Mouse (Mus musculus) midbrain, embryonic 11.5 days (tissue): ENCODE results near the gene Numbl. TPM values are rescaled to one million over a fixed set of nuclear protein-coding genes. Genes with fewer than 3 reads are reported as not detected.
A peak's percentile ranks its signal among the peaks of the same experiment; 100 is the strongest.

ENCODE experiments used
- ATAC-seq: fragments of 200-750 bp; cut with Nextera tagmentation; 2 replicates; pipeline ENCODE4 v1.8.0; 2017; ENCODE audit warnings: moderate TSS enrichment, moderate library complexity; ENCODE audit not compliant: low FRiP score
- DNase-seq: peaks from one replicate; pipeline ENCODE4 v3.0.0; 2015; ENCODE audit warnings: low spot score; ENCODE audit errors: missing footprints
- H3K27ac ChIP-seq: fragments of 300-500 bp; sonication (generic); 2 replicates; pipeline ENCODE4 v1.5.1; 2014; ENCODE audit warnings: low read depth, low read length
- H3K27me3 ChIP-seq: fragments of 300-500 bp; sonication (generic); 2 replicates; pipeline ENCODE4 v1.6.1; 2014; ENCODE audit warnings: mild to moderate bottlenecking, low read length, moderate library complexity, mixed read lengths; ENCODE audit not compliant: control insufficient read depth, insufficient read depth
- H3K36me3 ChIP-seq: fragments of 300-500 bp; sonication (generic); 2 replicates; pipeline ENCODE4 v1.6.1; 2014; ENCODE audit warnings: mild to moderate bottlenecking, low read length, moderate library complexity, mixed read lengths; ENCODE audit not compliant: control insufficient read depth, insufficient read depth
- H3K4me1 ChIP-seq: fragments of 300-500 bp; sonication (generic); 2 replicates; pipeline ENCODE4 v1.6.1; 2014; ENCODE audit warnings: low read length; ENCODE audit not compliant: control insufficient read depth, insufficient read depth
- H3K4me2 ChIP-seq: fragments of 300-500 bp; sonication (generic); 2 replicates; pipeline ENCODE4 v1.6.1; 2014; ENCODE audit warnings: mild to moderate bottlenecking, moderate library complexity
- H3K4me3 ChIP-seq: fragments of 300-500 bp; sonication (generic); 2 replicates; pipeline ENCODE4 v1.5.1; 2014; ENCODE audit warnings: low read depth, low read length
- H3K9ac ChIP-seq: fragments of 300-500 bp; sonication (generic); 2 replicates; pipeline ENCODE4 v1.6.1; 2014; ENCODE audit warnings: low read length
- H3K9me3 ChIP-seq: fragments of 300-500 bp; sonication (generic); 2 replicates; pipeline ENCODE4 v1.6.1; 2016; ENCODE audit warnings: low read length; ENCODE audit not compliant: control insufficient read depth
- WGBS: fragments of 180-500 bp; shearing (Covaris S2); extraction: QIAGEN DNeasy Blood & Tissue Kit; methylation state at CpG from one replicate; pipeline ENCODE4 v1.1.7; 2014; 5-methylcytosine and 5-hydroxymethylcytosine counted together
- polyA plus RNA-seq: library from polyadenylated mRNA; unstranded; fragments of >200 nt; fragmentation: Nextera tagmentation; extraction: Ambion mirVana; gene quantifications from 2 replicates; pipeline ENCODE4 v1.2.1, GENCODE M21; 2014

Numbl gene
- polyA plus RNA-seq, 1 experiment from 2014 or later, result 16.9 TPM

- peaks cover 2% of the 10 kb centered on the region for H3K36me3 ChIP-seq
- peak overlapping the region; percentile 86 for H3K4me2 ChIP-seq
- H3K9me3 ChIP-seq, result no peaks in the 10 kb centered on the region
- H3K4me3 ChIP-seq, result peak overlapping the region; percentile 86
- DNase-seq (no peak), ATAC-seq (no peak)
- H3K27me3 ChIP-seq, result no peaks in the 10 kb centered on the region
- peak overlapping the region; percentile 75 for H3K27ac ChIP-seq
- H3K9ac ChIP-seq, result peak overlapping the region; percentile 89
- H3K4me1 ChIP-seq, result peaks cover 20% of the 10 kb centered on the region; the same call in 1 of the 2 replicates
- 45% methylated on average over 5 of the region's 5 CpGs for WGBS
Measured at GRCm38 (mm10) chr7:27259771-27260170, 1.5 kb downstream of the Numbl start.

- ATAC-seq (no peak), DNase-seq (no peak)
- Histone ChIP-seq H3K4me1 (peaks cover 20% of the 10 kb centered on the region; the same call in 1 of the 2 replicates), H3K27ac (no peak overlapping the region), H3K9me3 (no peaks in the 10 kb centered on the region), H3K9ac (no peak overlapping the region), H3K4me2 (peak overlapping the region; percentile 86), H3K27me3 (no peaks in the 10 kb centered on the region), H3K36me3 (peaks cover 2% of the 10 kb centered on the region), H3K4me3 (peak overlapping the region; percentile 86; the same call in 1 of the 2 replicates)
- 87% methylated on average over 7 of the region's 7 CpGs for WGBS
Measured at GRCm38 (mm10) chr7:27260856-27261255, 2.6 kb downstream of the Numbl start.

GRCm38 (mm10) chr7:27261888-27262287 lies 3.7 kb downstream of the Numbl start:
- no peaks in the 10 kb centered on the region for H3K9me3 ChIP-seq
- no peak overlapping the region for H3K9ac ChIP-seq
- DNase-seq, result peak; percentile 19
- peaks cover 2% of the 10 kb centered on the region for H3K36me3 ChIP-seq
- no peak overlapping the region for H3K27ac ChIP-seq
- no peak overlapping the region for H3K4me2 ChIP-seq
- H3K27me3 ChIP-seq, result no peaks in the 10 kb centered on the region
- peaks cover 20% of the 10 kb centered on the region; the same call in 1 of the 2 replicates for H3K4me1 ChIP-seq
- WGBS, result 90% methylated on average over 6 of the region's 6 CpGs
- no peak overlapping the region for H3K4me3 ChIP-seq
- ATAC-seq, result no peak

GRCm38 (mm10) chr7:27264761-27265160 lies 6.5 kb downstream of the Numbl start:
- Histone ChIP-seq H3K4me1 (peaks cover 10% of the 10 kb centered on the region; the same call in 1 of the 2 replicates), H3K4me2 (no peak overlapping the region), H3K4me3 (no peak overlapping the region), H3K9me3 (no peaks in the 10 kb centered on the region), H3K36me3 (peaks cover 20% of the 10 kb centered on the region), H3K9ac (no peak overlapping the region), H3K27me3 (no peaks in the 10 kb centered on the region), H3K27ac (no peak overlapping the region)
- 92% methylated on average over 12 of the region's 12 CpGs for WGBS
- no peak for ATAC-seq
- no peak for DNase-seq

- 79% methylated on average over 20 of the region's 20 CpGs for WGBS
- Histone ChIP-seq H3K9me3 (no peaks in the 10 kb centered on the region), H3K27ac (no peak overlapping the region), H3K4me1 (no peaks in the 10 kb centered on the region), H3K9ac (no peak overlapping the region), H3K4me2 (no peak overlapping the region), H3K4me3 (no peak overlapping the region), H3K36me3 (peaks cover 26% of the 10 kb centered on the region), H3K27me3 (no peaks in the 10 kb centered on the region)
- ATAC-seq (no peak), DNase-seq (no peak)
Measured at GRCm38 (mm10) chr7:27266515-27267128, 8.4 kb downstream of the Numbl start.

- WGBS, result 92% methylated on average over 8 of the region's 8 CpGs
- Histone ChIP-seq H3K27me3 (no peaks in the 10 kb centered on the region), H3K9me3 (no peaks in the 10 kb centered on the region), H3K9ac (no peak overlapping the region), H3K4me2 (no peak overlapping the region), H3K36me3 (peaks cover 31% of the 10 kb centered on the region), H3K4me3 (no peak overlapping the region), H3K27ac (no peak overlapping the region), H3K4me1 (no peaks in the 10 kb centered on the region)
- ATAC-seq (no peak), DNase-seq (no peak)
Measured at GRCm38 (mm10) chr7:27271423-27271822, 13.2 kb downstream of the Numbl start.

- H3K27me3 ChIP-seq, result no peaks in the 10 kb centered on the region
- no peak for DNase-seq
- no peak overlapping the region for H3K4me2 ChIP-seq
- no peak overlapping the region for H3K27ac ChIP-seq
- 0 out of 2 replicates have a peak, but pooled peaks have one; percentile 9 for ATAC-seq
- peaks cover 36% of the 10 kb centered on the region for H3K36me3 ChIP-seq
- H3K9me3 ChIP-seq, result no peaks in the 10 kb centered on the region
- no peak overlapping the region for H3K4me3 ChIP-seq
- H3K4me1 ChIP-seq, result no peaks in the 10 kb centered on the region
- WGBS, result 61% methylated on average over 32 of the region's 32 CpGs
- no peak overlapping the region for H3K9ac ChIP-seq
Measured at GRCm38 (mm10) chr7:27273739-27274351, 15.6 kb downstream of the Numbl start.

- Histone ChIP-seq H3K27me3 (no peaks in the 10 kb centered on the region), H3K9me3 (no peaks in the 10 kb centered on the region), H3K4me2 (no peak overlapping the region), H3K36me3 (peaks cover 27% of the 10 kb centered on the region), H3K27ac (no peak overlapping the region), H3K9ac (no peak overlapping the region), H3K4me1 (no peaks in the 10 kb centered on the region), H3K4me3 (no peak overlapping the region)
- 98% methylated on average over 4 of the region's 4 CpGs for WGBS
- ATAC-seq (no peak), DNase-seq (no peak)
Measured at GRCm38 (mm10) chr7:27274916-27275315, 16.7 kb downstream of the Numbl start.

- Histone ChIP-seq H3K27ac (no peak overlapping the region), H3K4me2 (no peak overlapping the region), H3K4me3 (no peak overlapping the region), H3K9ac (no peak overlapping the region), H3K4me1 (no peaks in the 10 kb centered on the region), H3K27me3 (no peaks in the 10 kb centered on the region), H3K9me3 (no peaks in the 10 kb centered on the region), H3K36me3 (peaks cover 27% of the 10 kb centered on the region)
- DNase-seq, result no peak
- 72% methylated on average over 7 of the region's 7 CpGs for WGBS
- no peak for ATAC-seq
Measured at GRCm38 (mm10) chr7:27276021-27276420, 17.8 kb downstream of the Numbl start.
